Mouse (Mus musculus) heart, embryonic 12.5 days (tissue): ENCODE measurements at regions not wholly inside any gene's neighbourhood (a gene's known extent, or its start where the extent isn't known, plus 50 kb on each side); places are given as distances from the start of the nearest gene placed in this dataset.

Source experiments
- ATAC-seq: fragments of 200-750 bp; cut with Nextera tagmentation; 2 replicates; pipeline ENCODE4 v1.8.0; 2017; ENCODE audit warnings: moderate TSS enrichment, moderate library complexity; ENCODE audit not compliant: insufficient number of reproducible peaks, low FRiP score
- H3K27ac ChIP-seq: fragments of 300-500 bp; sonication (generic); 2 replicates; pipeline ENCODE4 v1.5.1; 2016; ENCODE audit warnings: mild to moderate bottlenecking, moderate library complexity; ENCODE audit not compliant: poor library complexity, severe bottlenecking
- H3K27me3 ChIP-seq: fragments of 300-500 bp; sonication (generic); replicated peaks from 2 replicates; pipeline ENCODE4 v1.6.1; 2016; ENCODE audit warnings: mild to moderate bottlenecking, moderate library complexity
- H3K36me3 ChIP-seq: fragments of 300-500 bp; sonication (generic); 2 replicates; pipeline ENCODE4 v1.6.1; 2016; ENCODE audit warnings: mild to moderate bottlenecking, moderate library complexity
- H3K4me1 ChIP-seq: fragments of 300-500 bp; sonication (generic); replicated peaks from 2 replicates; pipeline ENCODE4 v1.6.1; 2016; ENCODE audit warnings: mild to moderate bottlenecking
- H3K4me2 ChIP-seq: fragments of 300-500 bp; sonication (generic); 2 replicates; pipeline ENCODE4 v1.6.1; 2016; ENCODE audit warnings: mild to moderate bottlenecking, moderate library complexity
- H3K4me3 ChIP-seq: fragments of 300-500 bp; sonication (generic); 2 replicates; pipeline ENCODE4 v1.5.1; 2016; ENCODE audit warnings: mild to moderate bottlenecking
- H3K9ac ChIP-seq: fragments of 300-500 bp; sonication (generic); 2 replicates; pipeline ENCODE4 v1.6.1; 2016; ENCODE audit warnings: mild to moderate bottlenecking, moderate library complexity
- H3K9me3 ChIP-seq: fragments of 300-500 bp; sonication (generic); replicated peaks from 2 replicates; pipeline ENCODE4 v1.6.1; 2016; ENCODE audit warnings: mild to moderate bottlenecking, moderate library complexity
- WGBS: fragments of 180-500 bp; shearing (Covaris S2); methylation state at CpG from one replicate; pipeline ENCODE4 v1.1.7; 2016; 5-methylcytosine and 5-hydroxymethylcytosine counted together

GRCm38 (mm10) chr6:59261866-59262265 lies 53.2 kb downstream of the Tigd2 start:
- WGBS, result 47% methylated on average over 2 of the region's 2 CpGs

DNA sequence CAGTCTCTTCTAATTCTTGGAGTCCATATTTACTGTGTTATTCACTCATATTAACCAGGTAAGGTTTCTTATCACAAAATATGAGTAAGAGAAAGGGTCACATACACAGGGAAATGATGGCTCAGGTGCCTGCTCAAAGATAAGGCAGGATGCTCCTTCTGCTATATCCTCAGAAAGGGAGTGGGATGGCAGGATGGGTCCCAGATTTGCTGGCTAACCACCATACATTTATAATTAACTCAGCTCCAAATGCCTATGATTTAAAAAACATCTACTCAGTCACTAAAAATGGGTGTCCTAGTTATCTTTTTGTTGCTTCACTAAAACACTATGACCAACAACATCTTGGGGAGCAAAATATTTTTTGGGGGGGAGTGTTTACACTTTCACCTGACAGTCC lies 56.3 kb downstream of the Tigd2 start:
- Histone ChIP-seq H3K36me3 (no peaks in the 10 kb centered on the region), H3K4me1 (peaks cover 11% of the 10 kb centered on the region), H3K9ac (no peak overlapping the region), H3K27me3 (no peaks in the 10 kb centered on the region), H3K4me3 (no peak overlapping the region), H3K4me2 (no peak overlapping the region), H3K27ac (no peak overlapping the region), H3K9me3 (no peaks in the 10 kb centered on the region)
- ATAC-seq, result no peak

More at GRCm38 (mm10) chr6:59261866-59262265, 53.2 kb downstream of the Tigd2 start:
- Histone ChIP-seq H3K9ac (no peak overlapping the region), H3K27me3 (no peaks in the 10 kb centered on the region), H3K27ac (peak overlapping the region; percentile 68), H3K9me3 (no peaks in the 10 kb centered on the region), H3K4me2 (no peak overlapping the region), H3K4me1 (peaks cover 11% of the 10 kb centered on the region), H3K36me3 (no peaks in the 10 kb centered on the region), H3K4me3 (no peak overlapping the region)
- peak; percentile 76; the same call in 1 of the 2 replicates for ATAC-seq

- Histone ChIP-seq H3K27me3 (no peaks in the 10 kb centered on the region), H3K27ac (no peak overlapping the region), H3K36me3 (no peaks in the 10 kb centered on the region), H3K4me2 (no peak overlapping the region), H3K4me3 (no peak overlapping the region), H3K9me3 (no peaks in the 10 kb centered on the region), H3K9ac (no peak overlapping the region), H3K4me1 (peaks cover 14% of the 10 kb centered on the region; the same call in 1 of the 2 replicates)
- no peak for ATAC-seq
- WGBS, result 65% methylated on average over 3 of the region's 3 CpGs
These were observed 65.5 kb downstream of the Tigd2 start for GRCm38 (mm10) chr6:59274135-59274534.
